Mouse (Mus musculus) cerebellum, postnatal 36 days (tissue): ENCODE results near the gene Ikzf3.

Experiments used
- DNase-seq, 2 experiments: peaks; one replicate each; pipeline ENCODE4 v3.0.0; 2021 to 2022; ENCODE audit warnings: mixed read lengths in 2 of 2

Gene Ikzf3

DNA sequence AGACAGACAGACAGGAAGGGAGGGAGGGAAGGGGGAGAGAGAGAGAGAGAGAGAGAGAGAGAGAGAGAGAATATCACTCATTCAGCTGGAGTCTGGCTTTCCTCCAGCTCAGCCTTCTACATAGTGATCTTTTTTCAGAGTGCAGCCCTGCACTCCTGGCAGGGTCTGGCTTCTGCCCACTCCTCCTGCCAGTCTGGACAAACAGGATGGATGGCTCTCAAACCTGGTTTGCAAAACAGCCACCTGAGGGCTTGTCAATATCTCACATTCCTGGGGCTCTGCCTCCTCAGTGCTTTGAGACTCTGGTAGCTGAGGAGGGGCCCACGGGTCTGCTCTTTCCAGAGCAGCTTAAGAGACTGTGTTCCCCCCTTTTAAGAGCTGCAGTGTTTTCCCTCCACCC lies 100.6 kb downstream of the Ikzf3 start:
- no peak for DNase-seq

DNA sequence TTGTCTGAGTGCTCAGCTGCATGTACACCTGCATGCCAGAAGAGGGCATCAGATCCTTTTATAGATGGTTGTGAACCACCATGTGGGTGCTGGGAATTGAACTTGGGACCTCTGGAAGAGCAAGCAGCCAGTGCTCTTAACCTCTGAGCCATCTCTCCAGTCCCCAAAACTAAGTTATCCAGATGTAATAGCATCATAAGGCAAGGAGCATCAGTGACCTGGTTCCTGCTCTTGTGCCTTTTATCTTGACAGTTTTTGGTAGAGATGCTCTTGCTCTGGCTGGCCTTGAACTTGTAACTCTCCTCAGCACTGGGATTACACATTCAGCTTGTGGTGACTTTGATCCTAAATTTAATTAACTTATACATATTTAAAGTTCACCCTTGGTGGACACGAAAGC lies 102.1 kb downstream of the Ikzf3 start:
- DNase-seq, result no peak

- DNase-seq, result peak; percentile 98
Measured at GRCm38 (mm10) chr11:98438331-98439158, 107.3 kb downstream of the Ikzf3 start, which contains the start of gene Mien1. Gene Mien1, minus strand, starts transcription at chr11:98438991.

- DNase-seq, result no peak
Measured at GRCm38 (mm10) chr11:98437441-98437840, 108.4 kb downstream of the Ikzf3 start.

DNA sequence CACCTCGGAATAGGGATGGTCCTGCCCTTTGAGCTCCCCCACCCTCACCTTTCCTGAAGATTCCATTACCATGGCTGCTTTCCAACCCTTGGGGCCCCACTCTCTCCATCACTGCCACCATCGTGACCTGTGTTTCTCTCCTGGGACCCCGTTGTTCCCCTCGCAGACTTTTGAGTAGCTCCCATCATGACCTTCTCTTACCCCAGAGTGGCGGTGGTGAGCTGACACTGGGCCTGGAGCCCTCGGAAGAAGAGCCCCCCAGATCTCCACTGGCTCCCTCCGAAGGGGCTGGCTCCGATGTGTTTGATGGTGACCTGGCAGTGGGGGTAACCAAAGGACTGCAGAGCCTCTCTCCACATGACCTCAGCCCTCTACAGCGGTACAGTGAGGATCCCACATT lies 110.1 kb downstream of the Ikzf3 start:
- DNase-seq, result no peak

GRCm38 (mm10) chr11:98431743-98432502 lies 113.9 kb downstream of the Ikzf3 start:
- no peak for DNase-seq

- DNase-seq, result no peak
Measured at GRCm38 (mm10) chr11:98428436-98428835, 117.4 kb downstream of the Ikzf3 start.

- DNase-seq, result no peak
Measured at GRCm38 (mm10) chr11:98426592-98426991, 119.2 kb downstream of the Ikzf3 start.

GRCm38 (mm10) chr11:98418939-98419547 lies 126.8 kb downstream of the Ikzf3 start:
- no peak for DNase-seq

DNA sequence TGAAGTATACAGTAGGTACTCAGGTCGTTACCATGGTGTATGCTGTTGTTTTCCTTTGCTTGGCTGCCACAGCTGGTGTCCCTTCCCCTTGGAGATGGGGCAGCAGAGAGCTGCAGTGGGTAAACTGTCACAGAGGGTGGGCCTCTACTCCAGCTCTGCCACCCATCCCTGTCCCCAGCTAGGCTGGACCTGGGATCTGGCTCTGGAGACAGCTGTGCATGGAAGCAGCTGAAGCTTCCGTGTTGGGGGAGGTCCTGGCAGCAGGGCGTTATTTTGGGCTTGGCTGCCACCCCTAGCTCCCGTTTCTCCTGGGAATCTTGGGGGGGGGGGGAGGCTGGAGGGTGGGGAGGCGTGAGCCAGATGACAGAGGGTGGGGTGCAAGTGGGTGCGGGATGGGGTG lies 127.6 kb downstream of the Ikzf3 start:
- no peak for DNase-seq

DNA sequence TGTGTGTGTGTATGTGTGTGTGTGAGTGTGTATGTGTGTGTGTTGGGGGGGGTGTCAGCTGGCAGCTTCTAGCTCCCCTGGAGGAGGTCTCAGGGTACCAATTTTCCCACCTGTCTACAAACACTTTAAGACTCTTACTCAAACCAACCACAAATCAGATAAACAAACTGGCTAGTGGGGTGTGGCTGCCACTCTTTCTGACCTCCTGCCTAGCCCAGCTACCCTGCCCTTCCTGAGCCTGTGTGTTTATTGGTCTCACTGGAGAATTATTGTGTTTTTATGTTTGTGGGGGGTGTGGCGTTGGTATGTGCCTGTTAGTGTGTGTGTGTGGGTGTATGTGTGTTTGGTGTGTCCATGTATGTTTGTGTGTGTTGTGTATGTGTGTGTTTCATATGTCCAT lies 128.8 kb downstream of the Ikzf3 start:
- no peak for DNase-seq
